Mouse (Mus musculus) thymus, postnatal 0 days (tissue): Measurements from ENCODE around the gene Bcat1. TPM values are rescaled to one million over a fixed set of nuclear protein-coding genes. Genes with fewer than 3 reads are reported as not detected.
"Not testable (repeated sequence)": the region's sequence is repeated elsewhere in the genome, so short reads cannot be mapped to it uniquely, and the experiment has no call there.

Experiments
- DNase-seq: peaks from one replicate; pipeline ENCODE4 v3.0.0-alpha.2; 2015; ENCODE audit warnings: low spot score
- polyA plus RNA-seq: library from polyadenylated mRNA; unstranded; fragments of >200 nt; fragmentation: Nextera tagmentation; extraction: Ambion mirVana; gene quantifications from 2 replicates; pipeline ENCODE4 v1.2.1, GENCODE M21; 2015

Bcat1 gene
- polyA plus RNA-seq, 1 experiment from 2014 or later: 8.9 TPM

- not testable (repeated sequence) for DNase-seq
Observed at GRCm38 (mm10) chr6:145093038-145093622, 17.1 kb upstream of the Bcat1 start.

- DNase-seq: no peak
Observed at GRCm38 (mm10) chr6:145091998-145092397, 16.0 kb upstream of the Bcat1 start.

- peak; percentile 86 for DNase-seq
Observed at GRCm38 (mm10) chr6:145090928-145091327, 14.9 kb upstream of the Bcat1 start.

- peak; percentile 75 for DNase-seq
Observed at GRCm38 (mm10) chr6:145090201-145090863, 14.3 kb upstream of the Bcat1 start.

GRCm38 (mm10) chr6:145089373-145089772 lies 13.4 kb upstream of the Bcat1 start:
- peak; percentile 19 for DNase-seq

GRCm38 (mm10) chr6:145088451-145089113 lies 12.6 kb upstream of the Bcat1 start:
- DNase-seq: peak; percentile 56

GRCm38 (mm10) chr6:145084343-145085117 lies 8.5 kb upstream of the Bcat1 start:
- DNase-seq: no peak

- no peak for DNase-seq
Observed at GRCm38 (mm10) chr6:145081721-145082120, 5.7 kb upstream of the Bcat1 start.

GRCm38 (mm10) chr6:145079087-145079759 lies 3.2 kb upstream of the Bcat1 start:
- DNase-seq: no peak

GRCm38 (mm10) chr6:145076286-145076685 lies 302 bp upstream of the Bcat1 start:
- DNase-seq: no peak

GRCm38 (mm10) chr6:145075088-145075547 lies 866 bp downstream of the Bcat1 start:
- no peak for DNase-seq

GRCm38 (mm10) chr6:145074461-145074860 lies 1.5 kb downstream of the Bcat1 start:
- DNase-seq: no peak

- no peak for DNase-seq
Observed at GRCm38 (mm10) chr6:145069921-145070320, 6.1 kb downstream of the Bcat1 start.

- no peak for DNase-seq
Observed at GRCm38 (mm10) chr6:145069397-145069796, 6.6 kb downstream of the Bcat1 start.

GRCm38 (mm10) chr6:145067679-145068078 lies 8.3 kb downstream of the Bcat1 start:
- no peak for DNase-seq

GRCm38 (mm10) chr6:145066416-145066815 lies 9.6 kb downstream of the Bcat1 start:
- DNase-seq: no peak

GRCm38 (mm10) chr6:145065301-145065845 lies 10.6 kb downstream of the Bcat1 start:
- DNase-seq: no peak

GRCm38 (mm10) chr6:145064104-145064503 lies 11.9 kb downstream of the Bcat1 start:
- no peak for DNase-seq

GRCm38 (mm10) chr6:145063212-145063868 lies 12.6 kb downstream of the Bcat1 start:
- DNase-seq: no peak

- DNase-seq: no peak
Observed at GRCm38 (mm10) chr6:145062763-145063162, 13.2 kb downstream of the Bcat1 start.
